Mouse (Mus musculus) forebrain, embryonic 15.5 days (tissue): ENCODE measurements around the gene Gm9999. TPM values are rescaled to one million over a fixed set of nuclear protein-coding genes. Genes with fewer than 3 reads are reported as not detected.
"Not testable (repeated sequence)": the region's sequence is repeated elsewhere in the genome, so short reads cannot be mapped to it uniquely, and the experiment has no call there.

Experiments
- ATAC-seq: fragments of 200-750 bp; cut with Nextera tagmentation; replicated peaks from 2 replicates; pipeline ENCODE4 v1.8.0; 2017; ENCODE audit warnings: mild to moderate bottlenecking, moderate TSS enrichment, moderate library complexity
- H3K27ac ChIP-seq: fragments of 300-500 bp; sonication (generic); replicated peaks from 2 replicates; pipeline ENCODE4 v1.5.1; 2015; ENCODE audit warnings: mild to moderate bottlenecking, inconsistent platforms
- H3K27me3 ChIP-seq: fragments of 300-500 bp; sonication (generic); 2 replicates; pipeline ENCODE4 v1.6.1; 2015; ENCODE audit warnings: inconsistent platforms
- H3K36me3 ChIP-seq: fragments of 300-500 bp; sonication (generic); 2 replicates; pipeline ENCODE4 v1.6.1; 2015; ENCODE audit warnings: mild to moderate bottlenecking, inconsistent platforms
- H3K4me1 ChIP-seq: fragments of 300-500 bp; sonication (generic); 2 replicates; pipeline ENCODE4 v1.6.1; 2015; ENCODE audit warnings: inconsistent platforms
- H3K4me2 ChIP-seq: fragments of 300-500 bp; sonication (generic); replicated peaks from 2 replicates; pipeline ENCODE4 v1.6.1; 2015; ENCODE audit warnings: mild to moderate bottlenecking, inconsistent platforms
- H3K4me3 ChIP-seq: fragments of 300-500 bp; sonication (generic); 2 replicates; pipeline ENCODE4 v1.5.1; 2015; ENCODE audit warnings: mild to moderate bottlenecking, inconsistent platforms
- H3K9ac ChIP-seq: fragments of 300-500 bp; sonication (generic); replicated peaks from 2 replicates; pipeline ENCODE4 v1.6.1; 2015; ENCODE audit warnings: mild to moderate bottlenecking, inconsistent platforms
- H3K9me3 ChIP-seq: fragments of 300-500 bp; sonication (generic); 2 replicates; pipeline ENCODE4 v1.6.1; 2016; ENCODE audit warnings: inconsistent platforms
- WGBS: fragments of 180-500 bp; shearing (Covaris S2); methylation state at CpG from one replicate; pipeline ENCODE4 v1.1.7; 2015; ENCODE audit warnings: mixed read lengths; 5-methylcytosine and 5-hydroxymethylcytosine counted together
- polyA plus RNA-seq: library from polyadenylated mRNA; unstranded; fragments of >200 nt; fragmentation: Nextera tagmentation; extraction: Ambion mirVana; gene quantifications from 2 replicates; pipeline ENCODE4 v1.2.1, GENCODE M21; 2015

Gene Gm9999
- polyA plus RNA-seq, 1 experiment from 2014 or later = not detected

GRCm38 (mm10) chr7:47017146-47017545, 33.8 kb downstream of the Gm9999 start:
- 80% methylated on average over 7 of the region's 7 CpGs for WGBS
- Histone ChIP-seq H3K9me3 (no peaks in the 10 kb centered on the region), H3K27me3 (no peaks in the 10 kb centered on the region), H3K9ac (no peak overlapping the region), H3K4me3 (no peak overlapping the region), H3K36me3 (no peaks in the 10 kb centered on the region), H3K27ac (no peak overlapping the region), H3K4me2 (no peak overlapping the region), H3K4me1 (peaks cover 8% of the 10 kb centered on the region)
- no peak for ATAC-seq

- no peaks in the 10 kb centered on the region for H3K27me3 ChIP-seq
- no peaks in the 10 kb centered on the region for H3K9me3 ChIP-seq
- no peak overlapping the region for H3K9ac ChIP-seq
- ATAC-seq = no peak
- no peak overlapping the region for H3K4me3 ChIP-seq
- no peaks in the 10 kb centered on the region for H3K36me3 ChIP-seq
- H3K27ac ChIP-seq = no peak overlapping the region
- H3K4me1 ChIP-seq = peaks cover 8% of the 10 kb centered on the region
- 52% methylated on average over 5 of the region's 5 CpGs for WGBS
- no peak overlapping the region for H3K4me2 ChIP-seq
Measured at GRCm38 (mm10) chr7:47019641-47020040, 36.3 kb downstream of the Gm9999 start.

GRCm38 (mm10) chr7:47020956-47021355, 37.6 kb downstream of the Gm9999 start:
- WGBS = 16% methylated on average over 8 of the region's 8 CpGs
- H3K27ac ChIP-seq = no peak overlapping the region
- H3K4me2 ChIP-seq = no peak overlapping the region
- H3K36me3 ChIP-seq = no peaks in the 10 kb centered on the region
- no peak overlapping the region for H3K9ac ChIP-seq
- no peak for ATAC-seq
- no peak overlapping the region for H3K4me3 ChIP-seq
- H3K4me1 ChIP-seq = peaks cover 5% of the 10 kb centered on the region; the same call in 1 of the 2 replicates
- H3K9me3 ChIP-seq = no peaks in the 10 kb centered on the region
- H3K27me3 ChIP-seq = no peaks in the 10 kb centered on the region

GRCm38 (mm10) chr7:47022482-47022881, 39.1 kb downstream of the Gm9999 start:
- Histone ChIP-seq H3K4me2 (no peak overlapping the region), H3K36me3 (no peaks in the 10 kb centered on the region), H3K9me3 (no peaks in the 10 kb centered on the region), H3K27me3 (no peaks in the 10 kb centered on the region), H3K4me3 (no peak overlapping the region), H3K4me1 (peaks cover 5% of the 10 kb centered on the region; the same call in 1 of the 2 replicates), H3K9ac (no peak overlapping the region), H3K27ac (no peak overlapping the region)
- 69% methylated on average over 8 of the region's 8 CpGs for WGBS
- no peak for ATAC-seq

GRCm38 (mm10) chr7:47023530-47023929, 40.1 kb downstream of the Gm9999 start:
- 0 out of 2 replicates have a peak, but pooled peaks have one; percentile 47 for ATAC-seq
- Histone ChIP-seq H3K4me1 (peaks cover 5% of the 10 kb centered on the region; the same call in 1 of the 2 replicates), H3K4me3 (no peak overlapping the region), H3K36me3 (no peaks in the 10 kb centered on the region), H3K4me2 (no peak overlapping the region), H3K9ac (no peak overlapping the region), H3K9me3 (no peaks in the 10 kb centered on the region), H3K27me3 (no peaks in the 10 kb centered on the region), H3K27ac (no peak overlapping the region)
- 12% methylated on average over 6 of the region's 6 CpGs for WGBS

GRCm38 (mm10) chr7:47024454-47024853, 41.1 kb downstream of the Gm9999 start:
- H3K4me2 ChIP-seq = no peak overlapping the region
- peaks cover 5% of the 10 kb centered on the region; the same call in 1 of the 2 replicates for H3K4me1 ChIP-seq
- no peaks in the 10 kb centered on the region for H3K9me3 ChIP-seq
- H3K4me3 ChIP-seq = no peak overlapping the region
- no peak overlapping the region for H3K9ac ChIP-seq
- ATAC-seq = no peak
- H3K36me3 ChIP-seq = no peaks in the 10 kb centered on the region
- H3K27me3 ChIP-seq = no peaks in the 10 kb centered on the region
- 91% methylated on average over 7 of the region's 7 CpGs for WGBS
- no peak overlapping the region for H3K27ac ChIP-seq

- H3K4me1 ChIP-seq = peaks cover 5% of the 10 kb centered on the region
- H3K4me3 ChIP-seq = no peak overlapping the region
- no peak overlapping the region for H3K27ac ChIP-seq
- no peaks in the 10 kb centered on the region for H3K9me3 ChIP-seq
- H3K9ac ChIP-seq = no peak overlapping the region
- ATAC-seq = no peak
- no peak overlapping the region for H3K4me2 ChIP-seq
- H3K27me3 ChIP-seq = no peaks in the 10 kb centered on the region
- WGBS = 63% methylated on average over 9 of the region's 9 CpGs
- no peaks in the 10 kb centered on the region for H3K36me3 ChIP-seq
Measured at GRCm38 (mm10) chr7:47025429-47025828, 42.0 kb downstream of the Gm9999 start.

- ATAC-seq, H3K27me3 ChIP-seq, H3K27ac ChIP-seq, H3K9ac ChIP-seq, H3K9me3 ChIP-seq, H3K4me2 ChIP-seq, H3K4me3 ChIP-seq, H3K4me1 ChIP-seq, H3K36me3 ChIP-seq: not testable (repeated sequence)
- WGBS = 88% methylated on average over 3 of the region's 3 CpGs
Measured at GRCm38 (mm10) chr7:47026899-47027298, 43.5 kb downstream of the Gm9999 start.

- H3K4me1 ChIP-seq = peaks cover 10% of the 10 kb centered on the region
- no peak for ATAC-seq
- H3K9me3 ChIP-seq = no peaks in the 10 kb centered on the region
- no peak overlapping the region for H3K9ac ChIP-seq
- no peak overlapping the region for H3K4me3 ChIP-seq
- no peak overlapping the region for H3K27ac ChIP-seq
- H3K36me3 ChIP-seq = no peaks in the 10 kb centered on the region
- H3K27me3 ChIP-seq = no peaks in the 10 kb centered on the region
- WGBS = 81% methylated on average over 1 of the region's 1 CpGs
- H3K4me2 ChIP-seq = no peak overlapping the region
Measured at GRCm38 (mm10) chr7:47027520-47027919, 44.1 kb downstream of the Gm9999 start.

GRCm38 (mm10) chr7:47030517-47031193, 47.3 kb downstream of the Gm9999 start:
- peaks cover 6% of the 10 kb centered on the region for H3K4me1 ChIP-seq
- no peak overlapping the region for H3K27ac ChIP-seq
- H3K36me3 ChIP-seq = no peaks in the 10 kb centered on the region
- WGBS = 47% methylated on average over 9 of the region's 9 CpGs
- no peak overlapping the region for H3K4me2 ChIP-seq
- H3K9me3 ChIP-seq = no peaks in the 10 kb centered on the region
- H3K27me3 ChIP-seq = no peaks in the 10 kb centered on the region
- H3K9ac ChIP-seq = no peak overlapping the region
- H3K4me3 ChIP-seq = no peak overlapping the region
- peak; percentile 63; the same call in 1 of the 2 replicates for ATAC-seq

- no peak overlapping the region for H3K4me3 ChIP-seq
- H3K4me2 ChIP-seq = no peak overlapping the region
- H3K27me3 ChIP-seq = no peaks in the 10 kb centered on the region
- H3K36me3 ChIP-seq = no peaks in the 10 kb centered on the region
- no peak overlapping the region for H3K27ac ChIP-seq
- H3K4me1 ChIP-seq = peaks cover 4% of the 10 kb centered on the region
- no peak for ATAC-seq
- no peak overlapping the region for H3K9ac ChIP-seq
- no peaks in the 10 kb centered on the region for H3K9me3 ChIP-seq
- WGBS = 72% methylated on average over 4 of the region's 4 CpGs
Measured at GRCm38 (mm10) chr7:47031371-47031770, 48.0 kb downstream of the Gm9999 start.

- ATAC-seq = no peak
- WGBS = 86% methylated on average over 4 of the region's 4 CpGs
- Histone ChIP-seq H3K4me1 (peaks cover 4% of the 10 kb centered on the region), H3K27me3 (no peaks in the 10 kb centered on the region), H3K36me3 (no peaks in the 10 kb centered on the region), H3K4me2 (no peak overlapping the region), H3K27ac (no peak overlapping the region), H3K9me3 (no peaks in the 10 kb centered on the region), H3K9ac (no peak overlapping the region), H3K4me3 (no peak overlapping the region)
Measured at GRCm38 (mm10) chr7:47034785-47035384, 51.5 kb downstream of the Gm9999 start.
